Mouse (Mus musculus): ENCODE data around the gene Vstm5. TPM values are rescaled to one million over a fixed set of nuclear protein-coding genes. Genes with fewer than 3 reads are reported as not detected.

The Vstm5 gene
- polyA plus RNA-seq, 1 experiment from 2014 or later = 2.5 TPM

DNA sequence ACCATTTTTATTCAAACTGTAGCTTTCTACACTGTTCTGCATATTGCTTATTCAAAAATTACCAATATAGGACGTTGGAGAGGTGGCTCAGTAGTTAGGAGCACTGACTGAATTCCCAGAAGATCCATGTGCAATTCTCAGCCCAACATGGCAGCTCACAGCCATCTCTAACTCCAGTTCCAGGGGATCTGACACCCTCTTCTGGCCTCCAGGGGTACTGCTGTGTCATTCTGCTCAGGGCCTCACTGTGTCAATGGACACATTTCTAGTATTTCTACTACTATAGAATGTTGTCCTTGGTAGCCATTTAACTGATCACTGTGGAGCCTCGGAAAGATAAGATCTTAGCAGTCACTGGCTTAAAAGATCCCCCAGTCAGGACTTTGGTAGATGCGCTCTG lies 46.6 kb downstream of the Vstm5 start:
- Histone ChIP-seq H3K4me1 (ENCODE audit: control insufficient read depth in 2 of 2, insufficient read depth in 2 of 2, low read length in 2 of 2) (peaks cover 4 to 5% of the 10 kb centered on the region in 2 experiments; a peak in 3 of 4 replicates), H3K9me3 (ENCODE audit: control insufficient read depth, low read length) (no peaks in the 10 kb centered on the region), H3K4me2 (ENCODE audit: low read length) (no peak overlapping the region), H3K4me3 (ENCODE audit: control insufficient read depth in 1 of 2, insufficient read depth in 1 of 2, low read depth in 1 of 2, low read length in 2 of 2) (no peak overlapping the region), H3K36me3 (ENCODE audit: control insufficient read depth, insufficient read depth, low read length) (peaks cover 5% of the 10 kb centered on the region; the same call in 1 of the 2 replicates), H3K27me3 (ENCODE audit: control insufficient read depth, insufficient read depth, low read length) (no peaks in the 10 kb centered on the region), H3K27ac (replicated peaks in 1 of 2; ENCODE audit: control insufficient read depth in 1 of 2, insufficient read depth in 1 of 2, low read depth in 2 of 2, low read length in 2 of 2) (no peak overlapping the region), H3K9ac (ENCODE audit: low read length) (no peak overlapping the region)
- ATAC-seq (ENCODE audit: insufficient number of reproducible peaks, insufficient read depth, low FRiP score, low read depth) = no peak
- 71% methylated on average over 3 of the region's 3 CpGs for WGBS

DNA sequence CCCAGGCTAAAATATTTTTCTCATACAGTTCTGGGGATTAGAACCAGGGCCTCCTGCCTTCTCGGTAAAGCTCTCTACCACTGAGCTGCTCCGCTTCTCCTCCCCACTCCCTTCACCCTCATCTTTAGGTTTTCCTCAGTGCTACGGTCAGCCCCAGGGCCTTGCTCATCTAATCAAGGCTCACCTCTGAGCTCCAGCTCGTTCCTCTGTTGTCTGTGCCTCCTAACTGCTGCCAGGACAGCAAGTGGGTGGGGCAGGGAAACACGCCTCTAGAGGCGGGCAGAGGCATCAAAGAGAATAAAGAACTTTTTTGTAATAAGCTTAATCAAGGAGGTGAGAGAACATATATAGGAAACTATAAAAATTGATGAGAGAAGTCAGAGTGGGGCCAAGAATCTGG lies 49.0 kb downstream of the Vstm5 start:
- Histone ChIP-seq H3K27me3 (ENCODE audit: control insufficient read depth, insufficient read depth, low read length) (no peaks in the 10 kb centered on the region), H3K4me2 (ENCODE audit: low read length) (no peak overlapping the region), H3K9me3 (ENCODE audit: control insufficient read depth, low read length) (no peaks in the 10 kb centered on the region), H3K4me1 (ENCODE audit: control insufficient read depth in 2 of 2, insufficient read depth in 2 of 2, low read length in 2 of 2) (peaks cover 0 to 3% of the 10 kb centered on the region in 2 experiments; a peak in 1 of 4 replicates), H3K36me3 (ENCODE audit: control insufficient read depth, insufficient read depth, low read length) (peaks cover 8% of the 10 kb centered on the region; the same call in 1 of the 2 replicates), H3K9ac (ENCODE audit: low read length) (no peak overlapping the region), H3K27ac (replicated peaks in 1 of 2; ENCODE audit: control insufficient read depth in 1 of 2, insufficient read depth in 1 of 2, low read depth in 2 of 2, low read length in 2 of 2) (no peak overlapping the region), H3K4me3 (ENCODE audit: control insufficient read depth in 1 of 2, insufficient read depth in 1 of 2, low read depth in 1 of 2, low read length in 2 of 2) (no peak overlapping the region)
- ATAC-seq (ENCODE audit: insufficient number of reproducible peaks, insufficient read depth, low FRiP score, low read depth) = no peak
- 72% methylated on average over 6 of the region's 6 CpGs for WGBS

DNA sequence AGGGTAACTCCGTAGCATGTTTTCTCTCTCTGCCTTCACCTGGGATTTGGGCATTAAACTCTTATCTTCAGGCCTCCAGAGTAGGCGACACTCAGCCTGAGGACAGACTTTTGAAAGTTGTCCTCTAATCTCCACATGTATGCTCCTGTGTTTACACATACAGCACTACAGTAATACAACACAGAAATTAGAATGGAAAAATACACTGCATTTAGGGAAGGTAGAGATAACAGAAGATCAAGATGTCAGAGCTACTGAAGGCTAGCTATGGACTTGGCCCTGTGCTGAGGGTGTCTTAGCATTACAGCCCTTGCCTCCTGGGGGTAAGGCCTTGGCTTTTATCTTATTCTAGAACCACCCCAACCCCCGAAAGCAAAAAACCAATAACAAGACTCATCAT lies 49.6 kb downstream of the Vstm5 start:
- no peak for ATAC-seq (ENCODE audit: insufficient number of reproducible peaks, insufficient read depth, low FRiP score, low read depth)
- H3K9ac ChIP-seq (ENCODE audit: low read length) = no peak overlapping the region
- H3K9me3 ChIP-seq (ENCODE audit: control insufficient read depth, low read length) = no peaks in the 10 kb centered on the region
- no peak overlapping the region for H3K4me3 ChIP-seq (ENCODE audit: control insufficient read depth in 1 of 2, insufficient read depth in 1 of 2, low read depth in 1 of 2, low read length in 2 of 2)
- H3K27me3 ChIP-seq (ENCODE audit: control insufficient read depth, insufficient read depth, low read length) = no peaks in the 10 kb centered on the region
- peaks cover 8% of the 10 kb centered on the region; the same call in 1 of the 2 replicates for H3K36me3 ChIP-seq (ENCODE audit: control insufficient read depth, insufficient read depth, low read length)
- peaks cover 0 to 3% of the 10 kb centered on the region in 2 experiments; a peak in 1 of 4 replicates for H3K4me1 ChIP-seq (ENCODE audit: control insufficient read depth in 2 of 2, insufficient read depth in 2 of 2, low read length in 2 of 2)
- WGBS = 83% methylated on average over 3 of the region's 3 CpGs
- no peak overlapping the region for H3K27ac ChIP-seq (replicated peaks in 1 of 2; ENCODE audit: control insufficient read depth in 1 of 2, insufficient read depth in 1 of 2, low read depth in 2 of 2, low read length in 2 of 2)
- H3K4me2 ChIP-seq (ENCODE audit: low read length) = no peak overlapping the region

DNA sequence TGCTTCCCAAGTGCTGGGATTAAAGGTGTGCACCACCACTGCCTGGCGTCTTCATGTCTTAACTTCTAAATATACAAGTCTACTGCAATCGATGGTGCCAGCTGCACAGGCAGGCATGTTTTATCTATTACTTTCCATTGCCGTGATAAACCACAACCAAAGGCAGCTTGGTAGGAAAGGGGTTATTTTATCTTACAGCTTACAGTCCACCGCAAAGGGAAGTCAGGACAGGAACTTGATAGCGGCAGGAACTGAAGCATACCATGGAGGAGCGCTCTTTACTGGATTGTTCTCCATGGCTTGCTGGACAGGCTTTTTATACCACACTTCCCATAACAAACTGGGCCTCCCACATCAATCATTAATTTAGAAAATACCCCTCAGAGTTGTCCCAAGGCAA lies 50.4 kb downstream of the Vstm5 start:
- Histone ChIP-seq H3K4me1 (ENCODE audit: control insufficient read depth in 2 of 2, insufficient read depth in 2 of 2, low read length in 2 of 2) (peaks cover 0 to 3% of the 10 kb centered on the region in 2 experiments; a peak in 1 of 4 replicates), H3K4me2 (ENCODE audit: low read length) (no peak overlapping the region), H3K4me3 (ENCODE audit: control insufficient read depth in 1 of 2, insufficient read depth in 1 of 2, low read depth in 1 of 2, low read length in 2 of 2) (no peak overlapping the region), H3K27me3 (ENCODE audit: control insufficient read depth, insufficient read depth, low read length) (no peaks in the 10 kb centered on the region), H3K27ac (replicated peaks in 1 of 2; ENCODE audit: control insufficient read depth in 1 of 2, insufficient read depth in 1 of 2, low read depth in 2 of 2, low read length in 2 of 2) (no peak overlapping the region), H3K36me3 (ENCODE audit: control insufficient read depth, insufficient read depth, low read length) (peaks cover 8% of the 10 kb centered on the region; the same call in 1 of the 2 replicates), H3K9me3 (ENCODE audit: control insufficient read depth, low read length) (no peaks in the 10 kb centered on the region), H3K9ac (ENCODE audit: low read length) (no peak overlapping the region)
- 59% methylated on average over 6 of the region's 6 CpGs for WGBS
- ATAC-seq (ENCODE audit: insufficient number of reproducible peaks, insufficient read depth, low FRiP score, low read depth) = no peak

DNA sequence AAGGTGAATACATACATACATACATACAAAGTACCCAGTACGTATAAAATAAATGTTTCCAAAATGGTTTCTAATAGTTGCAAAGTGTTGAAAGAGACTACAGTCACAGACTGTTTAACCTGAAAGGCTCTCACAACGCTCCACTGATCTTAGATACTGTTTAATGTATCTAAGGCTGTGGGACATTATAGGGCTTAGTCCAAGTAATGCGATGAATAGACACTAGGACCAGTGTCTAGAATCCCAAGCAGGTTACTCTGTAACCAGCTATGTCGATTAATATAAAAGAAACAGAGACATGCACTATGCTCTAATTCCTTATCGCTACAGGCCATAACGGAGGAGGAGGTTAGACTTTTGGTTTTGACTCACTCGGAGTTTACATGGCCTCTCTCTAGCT lies 58.3 kb downstream of the Vstm5 start:
- Histone ChIP-seq H3K9ac (ENCODE audit: low read length) (no peak overlapping the region), H3K4me1 (ENCODE audit: control insufficient read depth in 2 of 2, insufficient read depth in 2 of 2, low read length in 2 of 2) (peaks cover 0 to 2% of the 10 kb centered on the region in 2 experiments; a peak in 1 of 4 replicates), H3K27me3 (ENCODE audit: control insufficient read depth, insufficient read depth, low read length) (no peaks in the 10 kb centered on the region), H3K4me2 (ENCODE audit: low read length) (no peak overlapping the region), H3K4me3 (ENCODE audit: control insufficient read depth in 1 of 2, insufficient read depth in 1 of 2, low read depth in 1 of 2, low read length in 2 of 2) (no peak overlapping the region), H3K9me3 (ENCODE audit: control insufficient read depth, low read length) (no peaks in the 10 kb centered on the region), H3K36me3 (ENCODE audit: control insufficient read depth, insufficient read depth, low read length) (peaks cover 10% of the 10 kb centered on the region; the same call in 1 of the 2 replicates), H3K27ac (replicated peaks in 1 of 2; ENCODE audit: control insufficient read depth in 1 of 2, insufficient read depth in 1 of 2, low read depth in 2 of 2, low read length in 2 of 2) (no peak overlapping the region)
- 85% methylated on average over 7 of the region's 7 CpGs for WGBS
- ATAC-seq (ENCODE audit: insufficient number of reproducible peaks, insufficient read depth, low FRiP score, low read depth) = no peak

DNA sequence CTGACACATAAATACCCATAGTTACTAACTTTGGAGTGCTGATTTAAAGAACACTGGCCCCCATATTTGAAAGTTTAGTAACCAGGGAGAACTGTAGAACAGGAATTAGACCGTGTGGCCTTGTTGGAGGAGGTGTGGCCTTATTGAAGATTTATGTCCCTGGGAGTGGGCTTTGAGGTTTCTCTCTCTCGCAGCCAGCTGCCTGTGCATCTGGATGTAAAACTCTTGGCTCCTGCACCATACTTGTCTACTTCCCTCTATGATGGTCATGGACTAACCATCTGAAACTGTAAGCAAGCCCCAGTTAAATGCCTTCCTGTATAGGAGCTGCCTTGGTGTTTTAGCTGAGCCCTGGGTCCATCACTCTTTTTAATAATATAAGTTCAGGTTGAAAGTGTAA lies 59.6 kb downstream of the Vstm5 start:
- ATAC-seq (ENCODE audit: insufficient number of reproducible peaks, insufficient read depth, low FRiP score, low read depth) = no peak
- Histone ChIP-seq H3K4me3 (ENCODE audit: control insufficient read depth in 1 of 2, insufficient read depth in 1 of 2, low read depth in 1 of 2, low read length in 2 of 2) (no peak overlapping the region), H3K9ac (ENCODE audit: low read length) (no peak overlapping the region), H3K9me3 (ENCODE audit: control insufficient read depth, low read length) (no peaks in the 10 kb centered on the region), H3K27ac (replicated peaks in 1 of 2; ENCODE audit: control insufficient read depth in 1 of 2, insufficient read depth in 1 of 2, low read depth in 2 of 2, low read length in 2 of 2) (no peak overlapping the region), H3K27me3 (ENCODE audit: control insufficient read depth, insufficient read depth, low read length) (no peaks in the 10 kb centered on the region), H3K4me1 (ENCODE audit: control insufficient read depth in 2 of 2, insufficient read depth in 2 of 2, low read length in 2 of 2) (peaks cover 0 to 2% of the 10 kb centered on the region in 2 experiments; a peak in 1 of 4 replicates), H3K4me2 (ENCODE audit: low read length) (no peak overlapping the region), H3K36me3 (ENCODE audit: control insufficient read depth, insufficient read depth, low read length) (peaks cover 10% of the 10 kb centered on the region; the same call in 1 of the 2 replicates)
- WGBS = 56% methylated on average over 2 of the region's 2 CpGs

DNA sequence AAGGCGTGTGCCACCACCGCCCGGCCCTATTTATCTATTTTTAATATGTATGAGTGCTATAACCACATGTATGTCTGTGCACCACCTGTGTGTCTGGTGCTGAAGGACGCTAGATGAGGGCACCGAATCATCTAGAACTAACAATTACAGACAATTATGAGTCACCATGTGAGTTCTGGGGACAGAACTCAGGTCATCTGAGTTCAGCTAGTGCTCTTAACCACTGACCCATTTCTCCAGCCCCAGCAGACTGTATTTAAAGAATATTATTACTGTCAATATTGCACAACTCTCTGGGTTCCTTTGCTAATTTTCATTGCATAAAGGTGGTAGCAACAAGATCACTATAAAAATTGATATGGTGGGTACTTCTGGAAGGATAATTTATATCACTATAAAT lies 61.2 kb downstream of the Vstm5 start:
- no peak for ATAC-seq (ENCODE audit: insufficient number of reproducible peaks, insufficient read depth, low FRiP score, low read depth)
- Histone ChIP-seq H3K9me3 (ENCODE audit: control insufficient read depth, low read length) (no peaks in the 10 kb centered on the region), H3K4me1 (ENCODE audit: control insufficient read depth in 2 of 2, insufficient read depth in 2 of 2, low read length in 2 of 2) (peaks cover 0 to 2% of the 10 kb centered on the region in 2 experiments; a peak in 1 of 4 replicates), H3K4me3 (ENCODE audit: control insufficient read depth in 1 of 2, insufficient read depth in 1 of 2, low read depth in 1 of 2, low read length in 2 of 2) (no peak overlapping the region), H3K36me3 (ENCODE audit: control insufficient read depth, insufficient read depth, low read length) (peaks cover 10% of the 10 kb centered on the region; the same call in 1 of the 2 replicates), H3K27ac (replicated peaks in 1 of 2; ENCODE audit: control insufficient read depth in 1 of 2, insufficient read depth in 1 of 2, low read depth in 2 of 2, low read length in 2 of 2) (no peak overlapping the region), H3K4me2 (ENCODE audit: low read length) (no peak overlapping the region), H3K9ac (ENCODE audit: low read length) (no peak overlapping the region), H3K27me3 (ENCODE audit: control insufficient read depth, insufficient read depth, low read length) (no peaks in the 10 kb centered on the region)
- WGBS = 84% methylated on average over 5 of the region's 5 CpGs

DNA sequence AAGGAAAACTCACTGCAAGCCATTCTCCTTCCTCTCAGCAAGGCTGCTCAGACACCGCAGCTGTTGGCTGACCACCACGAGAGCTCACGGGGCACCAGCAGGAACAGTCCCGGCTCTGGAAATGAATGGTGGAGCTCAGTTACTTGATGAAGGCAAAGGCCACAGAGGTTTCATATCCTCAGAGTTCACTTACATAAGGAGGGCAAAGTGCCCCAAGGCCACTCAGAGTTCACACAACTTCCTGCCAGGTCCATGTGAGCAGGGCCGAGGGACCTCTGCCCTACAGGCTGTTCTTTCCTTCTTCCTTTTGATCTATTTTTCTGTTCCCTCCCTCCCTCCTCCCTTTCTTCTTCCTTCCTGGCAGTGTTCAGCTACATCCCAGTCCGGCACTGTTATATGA lies 62.6 kb downstream of the Vstm5 start:
- ATAC-seq (ENCODE audit: insufficient number of reproducible peaks, insufficient read depth, low FRiP score, low read depth) = no peak
- 52% methylated on average over 6 of the region's 6 CpGs for WGBS
- H3K4me1 ChIP-seq (ENCODE audit: control insufficient read depth in 2 of 2, insufficient read depth in 2 of 2, low read length in 2 of 2) = peaks cover 0 to 2% of the 10 kb centered on the region in 2 experiments; a peak in 1 of 4 replicates
- peaks cover 10% of the 10 kb centered on the region; the same call in 1 of the 2 replicates for H3K36me3 ChIP-seq (ENCODE audit: control insufficient read depth, insufficient read depth, low read length)
- H3K9ac ChIP-seq (ENCODE audit: low read length) = 0 out of 2 replicates have a peak overlapping the region, but pooled peaks have one; percentile 30
- no peak overlapping the region for H3K4me3 ChIP-seq (ENCODE audit: control insufficient read depth in 1 of 2, insufficient read depth in 1 of 2, low read depth in 1 of 2, low read length in 2 of 2)
- H3K27ac ChIP-seq (replicated peaks in 1 of 2; ENCODE audit: control insufficient read depth in 1 of 2, insufficient read depth in 1 of 2, low read depth in 2 of 2, low read length in 2 of 2) = peak overlapping the region; percentile 56 to 65
- H3K27me3 ChIP-seq (ENCODE audit: control insufficient read depth, insufficient read depth, low read length) = no peaks in the 10 kb centered on the region
- no peaks in the 10 kb centered on the region for H3K9me3 ChIP-seq (ENCODE audit: control insufficient read depth, low read length)
- peak overlapping the region; percentile 17; the same call in 1 of the 2 replicates for H3K4me2 ChIP-seq (ENCODE audit: low read length)

Data from heart, embryonic 14.5 days (tissue).